Mouse (Mus musculus) lung, postnatal 10 days (tissue): ENCODE measurements around the gene Drd1.

Experiments used
- DNase-seq: peaks from one replicate; pipeline ENCODE4 v3.0.0; 2021

Drd1 gene

GRCm38 (mm10) chr13:54072526-54073057 lies 17.1 kb upstream of the Drd1 start:
- DNase-seq: no peak

GRCm38 (mm10) chr13:54071606-54072331 lies 16.3 kb upstream of the Drd1 start, which contains the start of gene Sfxn1:
Gene Sfxn1, plus strand, starts transcription at chr13:54071869.
- DNase-seq: peak; percentile 60

- no peak for DNase-seq
Observed at GRCm38 (mm10) chr13:54071011-54071410, 15.5 kb upstream of the Drd1 start.

- no peak for DNase-seq
Observed at GRCm38 (mm10) chr13:54067617-54068166, 12.2 kb upstream of the Drd1 start.

GRCm38 (mm10) chr13:54066081-54066746 lies 10.7 kb upstream of the Drd1 start:
- no peak for DNase-seq

GRCm38 (mm10) chr13:54063292-54063691 lies 7.8 kb upstream of the Drd1 start:
- peak; percentile 40 for DNase-seq

GRCm38 (mm10) chr13:54062068-54062467 lies 6.6 kb upstream of the Drd1 start:
- DNase-seq: no peak

- no peak for DNase-seq
Observed at GRCm38 (mm10) chr13:54054962-54055361, 543 bp downstream of the Drd1 start.

GRCm38 (mm10) chr13:54051641-54052040 lies 3.9 kb downstream of the Drd1 start:
- DNase-seq: no peak

GRCm38 (mm10) chr13:54048679-54049352 lies 6.7 kb downstream of the Drd1 start:
- no peak for DNase-seq

- no peak for DNase-seq
Observed at GRCm38 (mm10) chr13:54040256-54040655, 15.2 kb downstream of the Drd1 start.

- peak; percentile 2 for DNase-seq
Observed at GRCm38 (mm10) chr13:54037936-54038335, 17.6 kb downstream of the Drd1 start.

- no peak for DNase-seq
Observed at GRCm38 (mm10) chr13:54035541-54035940, 20.0 kb downstream of the Drd1 start.

GRCm38 (mm10) chr13:54033653-54034052 lies 21.9 kb downstream of the Drd1 start:
- no peak for DNase-seq

GRCm38 (mm10) chr13:54027079-54027478 lies 28.4 kb downstream of the Drd1 start:
- DNase-seq: no peak

- DNase-seq: peak; percentile 38
Observed at GRCm38 (mm10) chr13:54023311-54023710, 32.2 kb downstream of the Drd1 start.

- no peak for DNase-seq
Observed at GRCm38 (mm10) chr13:54008716-54009115, 46.8 kb downstream of the Drd1 start.
